Mouse (Mus musculus) MEL (cell line): ENCODE data around the gene Mtmr10. TPM values are rescaled to one million over a fixed set of nuclear protein-coding genes. Genes with fewer than 3 reads are reported as not detected.

Experiments used
- DNase-seq: peaks from one replicate; pipeline ENCODE4 v3.0.0; 2011; ENCODE audit warnings: low read depth, low spot score
- H3K27ac ChIP-seq: 2 replicates; pipeline ENCODE4 v1.5.1; 2012; ENCODE audit warnings: low read depth, mild to moderate bottlenecking, control low read depth, low read length, moderate library complexity; ENCODE audit not compliant: control insufficient read depth
- H3K27me3 ChIP-seq, 2 experiments: fragments of 150-350 bp in 1 of 2; sonication (generic) in 1 of 2; 2 replicates each; pipeline ENCODE4 v1.6.1; 2012; ENCODE audit warnings: low read length in 2 of 2, mild to moderate bottlenecking in 2 of 2, improper control_type of control experiment in 1 of 2, moderate library complexity in 1 of 2; ENCODE audit not compliant: insufficient read depth in 2 of 2, control insufficient read depth in 1 of 2
- H3K36me3 ChIP-seq, 2 experiments: 2 replicates each; pipeline ENCODE4 v1.6.1; 2012 to 2014; ENCODE audit warnings: low read length in 2 of 2, improper control_type of control experiment in 1 of 2, inconsistent platforms in 1 of 2, mild to moderate bottlenecking in 1 of 2; ENCODE audit not compliant: insufficient read depth in 2 of 2, control insufficient read depth in 1 of 2
- H3K4me1 ChIP-seq, 2 experiments: fragments of 150-350 bp in 1 of 2; sonication (generic) in 1 of 2; 2 replicates each; pipeline ENCODE4 v1.6.1; 2012; ENCODE audit warnings: low read length in 2 of 2, improper control_type of control experiment in 1 of 2, mild to moderate bottlenecking in 1 of 2; ENCODE audit not compliant: insufficient read depth in 2 of 2, control insufficient read depth in 1 of 2
- H3K4me3 ChIP-seq, 2 experiments: fragments of 150-350 bp in 1 of 2; sonication (generic) in 1 of 2; 2 replicates each; pipeline ENCODE4 v1.5.1; 2012; ENCODE audit warnings: low read depth in 2 of 2, low read length in 2 of 2, mild to moderate bottlenecking in 2 of 2, moderate library complexity in 2 of 2, control low read depth in 1 of 2, improper control_type of control experiment in 1 of 2; ENCODE audit not compliant: control insufficient read depth in 1 of 2, insufficient read depth in 1 of 2
- H3K79me2 ChIP-seq: 2 replicates; pipeline ENCODE4 v1.6.1; 2012; ENCODE audit warnings: mild to moderate bottlenecking, low read length, moderate library complexity; ENCODE audit not compliant: control insufficient read depth, poor library complexity, insufficient read depth
- H3K9ac ChIP-seq: 2 replicates; pipeline ENCODE4 v1.6.1; 2012; ENCODE audit warnings: low read depth, mild to moderate bottlenecking, control low read depth, low read length, moderate library complexity; ENCODE audit not compliant: control insufficient read depth, poor library complexity, severe bottlenecking
- H3K9me3 ChIP-seq: fragments of 150-350 bp; sonication (generic); replicated peaks from 2 replicates; pipeline ENCODE4 v1.6.1; 2012; ENCODE audit warnings: mild to moderate bottlenecking, low read length, improper control_type of control experiment, moderate library complexity; ENCODE audit not compliant: insufficient read depth
- BHLHE40 ChIP-seq: IDR thresholded peaks from 2 replicates; pipeline ENCODE4 v1.6.1; 2012; ENCODE audit warnings: low read depth, mild to moderate bottlenecking, inconsistent platforms, low read length, improper control_type of control experiment, borderline replicate concordance
- CHD1 ChIP-seq: IDR thresholded peaks from 2 replicates; pipeline ENCODE4 v1.6.1; 2012; ENCODE audit warnings: low read depth, mild to moderate bottlenecking, inconsistent platforms, low read length, improper control_type of control experiment
- CTCF ChIP-seq, 3 experiments: IDR thresholded peaks in 2 of 3; conservative IDR thresholded peaks in 1 of 3; 2 replicates each; pipeline ENCODE4 v1.5.1; 2011 to 2012; ENCODE audit warnings: low read length in 3 of 3, low read depth in 2 of 3, mild to moderate bottlenecking in 2 of 3, improper control_type of control experiment in 1 of 3, inconsistent platforms in 1 of 3, mixed read lengths in 1 of 3, moderate library complexity in 1 of 3; ENCODE audit not compliant: control insufficient read depth in 1 of 3, insufficient read depth in 1 of 3, poor library complexity in 1 of 3, severe bottlenecking in 1 of 3
- E2F4 ChIP-seq: IDR thresholded peaks from 2 replicates; pipeline ENCODE4 v1.6.1; 2011; ENCODE audit warnings: low read depth, low read length, improper control_type of control experiment, borderline replicate concordance
- EP300 ChIP-seq, 2 experiments: IDR thresholded peaks; 2 replicates each; pipeline ENCODE4 v1.6.1; 2011; ENCODE audit warnings: improper control_type of control experiment in 2 of 2, low read length in 2 of 2, low read depth in 1 of 2, mild to moderate bottlenecking in 1 of 2
- ETS1 ChIP-seq: IDR thresholded peaks from 2 replicates; pipeline ENCODE4 v1.6.1; 2012; ENCODE audit warnings: low read depth, mild to moderate bottlenecking, inconsistent platforms, low read length, improper control_type of control experiment, moderate library complexity
- GABPA ChIP-seq: IDR thresholded peaks from 2 replicates; pipeline ENCODE4 v1.6.1; 2012; ENCODE audit warnings: low read depth, mild to moderate bottlenecking, inconsistent platforms, low read length, improper control_type of control experiment, moderate library complexity
- GATA1 ChIP-seq: IDR thresholded peaks from 2 replicates; pipeline ENCODE4 v1.6.1; 2011; ENCODE audit warnings: low read depth, low read length, improper control_type of control experiment
- JUND ChIP-seq: IDR thresholded peaks from 2 replicates; pipeline ENCODE4 v1.6.1; 2011; ENCODE audit warnings: low read depth, mild to moderate bottlenecking, improper control_type of control experiment, low read length
- KAT2A ChIP-seq: conservative IDR thresholded peaks from 2 replicates; pipeline ENCODE4 v1.6.1; 2012; ENCODE audit warnings: low read depth, low read length, improper control_type of control experiment, inconsistent platforms
- MAFK ChIP-seq: IDR thresholded peaks from 2 replicates; pipeline ENCODE4 v1.6.1; 2011; ENCODE audit warnings: low read depth, mild to moderate bottlenecking, low read length, improper control_type of control experiment, borderline replicate concordance
- MAX ChIP-seq: IDR thresholded peaks from 2 replicates; pipeline ENCODE4 v1.6.1; 2011; ENCODE audit warnings: low read length, improper control_type of control experiment
- MXI1 ChIP-seq: IDR thresholded peaks from 2 replicates; pipeline ENCODE4 v1.6.1; 2011; ENCODE audit warnings: mild to moderate bottlenecking, low read depth, low read length, improper control_type of control experiment
- MYB ChIP-seq: IDR thresholded peaks from 2 replicates; pipeline ENCODE4 v1.6.1; 2011; ENCODE audit warnings: mild to moderate bottlenecking, low read depth, low read length, improper control_type of control experiment
- POLR2A ChIP-seq, 2 experiments: IDR thresholded peaks; 2 replicates each; pipeline ENCODE4 v1.6.1; 2011 to 2012; ENCODE audit warnings: low read length in 2 of 2, mild to moderate bottlenecking in 2 of 2, control low read depth in 1 of 2, improper control_type of control experiment in 1 of 2, low read depth in 1 of 2, moderate library complexity in 1 of 2; ENCODE audit not compliant: control insufficient read depth in 1 of 2, insufficient read depth in 1 of 2, poor library complexity in 1 of 2
- POLR2AphosphoS5 ChIP-seq: IDR thresholded peaks from 2 replicates; pipeline ENCODE4 v1.6.1; 2012; ENCODE audit warnings: low read depth, borderline replicate concordance, mild to moderate bottlenecking, inconsistent platforms, low read length, moderate library complexity, mixed read lengths
- RAD21 ChIP-seq: IDR thresholded peaks from 2 replicates; pipeline ENCODE4 v1.6.1; 2011; ENCODE audit warnings: mild to moderate bottlenecking, low read depth, low read length, improper control_type of control experiment
- SIN3A ChIP-seq: IDR thresholded peaks from 2 replicates; pipeline ENCODE4 v1.6.1; 2012; ENCODE audit warnings: low read length, improper control_type of control experiment, inconsistent platforms
- SMC3 ChIP-seq: IDR thresholded peaks from 2 replicates; pipeline ENCODE4 v1.6.1; 2011; ENCODE audit warnings: low read depth, low read length, improper control_type of control experiment
- TAL1 ChIP-seq: IDR thresholded peaks from 2 replicates; pipeline ENCODE4 v1.6.1; 2012; ENCODE audit warnings: mild to moderate bottlenecking, inconsistent platforms, low read length, moderate library complexity, mixed read lengths
- TBP ChIP-seq: IDR thresholded peaks from 2 replicates; pipeline ENCODE4 v1.8.0; 2011; ENCODE audit warnings: low read depth, low read length, improper control_type of control experiment
- TCF12 ChIP-seq: IDR thresholded peaks from 2 replicates; pipeline ENCODE4 v1.6.1; 2014; ENCODE audit warnings: low read depth, mild to moderate bottlenecking, inconsistent platforms, low read length, improper control_type of control experiment, moderate library complexity
- UBTF ChIP-seq: IDR thresholded peaks from 2 replicates; pipeline ENCODE4 v1.6.1; 2012; ENCODE audit warnings: low read depth, mild to moderate bottlenecking, inconsistent platforms, low read length, improper control_type of control experiment, moderate library complexity, borderline replicate concordance; ENCODE audit not compliant: insufficient read depth
- ZC3H11A ChIP-seq: IDR thresholded peaks from 2 replicates; pipeline ENCODE4 v1.6.1; 2012; ENCODE audit warnings: low read depth, mild to moderate bottlenecking, inconsistent platforms, low read length, improper control_type of control experiment
- ZKSCAN1 ChIP-seq: IDR thresholded peaks from 2 replicates; pipeline ENCODE4 v1.6.1; 2012; ENCODE audit warnings: low read depth, mild to moderate bottlenecking, inconsistent platforms, low read length, improper control_type of control experiment, moderate library complexity
- ZNF384 ChIP-seq: IDR thresholded peaks from 2 replicates; pipeline ENCODE4 v1.6.1; 2012; ENCODE audit warnings: low read depth, mild to moderate bottlenecking, inconsistent platforms, low read length, improper control_type of control experiment
- polyA plus RNA-seq, 2 experiments: library from polyadenylated mRNA; stranded (reverse) in 1 of 2; unstranded in 1 of 2; fragments of >175 nt in 1 of 2; fragments of >200 nt in 1 of 2; gene quantifications; 2 replicates each; pipeline versions ENCODE4 v1.2.1 to v1.2.4; 2012; ENCODE audit warnings: low replicate concordance in 2 of 2, low read depth in 1 of 2; ENCODE audit not compliant: insufficient read length in 2 of 2, insufficient read depth in 1 of 2, missing spikeins in 1 of 2
- total RNA-seq: library from RNA; depleted of rRNA; stranded (reverse); fragments of 300-350 nt; gene quantifications from 2 replicates; pipeline ENCODE4 v1.2.3, GENCODE M21; 2012

Mtmr10 gene
- total and polyA plus RNA-seq, 3 experiments, result 1.7 to 2.4 TPM; not detected in 1

DNA sequence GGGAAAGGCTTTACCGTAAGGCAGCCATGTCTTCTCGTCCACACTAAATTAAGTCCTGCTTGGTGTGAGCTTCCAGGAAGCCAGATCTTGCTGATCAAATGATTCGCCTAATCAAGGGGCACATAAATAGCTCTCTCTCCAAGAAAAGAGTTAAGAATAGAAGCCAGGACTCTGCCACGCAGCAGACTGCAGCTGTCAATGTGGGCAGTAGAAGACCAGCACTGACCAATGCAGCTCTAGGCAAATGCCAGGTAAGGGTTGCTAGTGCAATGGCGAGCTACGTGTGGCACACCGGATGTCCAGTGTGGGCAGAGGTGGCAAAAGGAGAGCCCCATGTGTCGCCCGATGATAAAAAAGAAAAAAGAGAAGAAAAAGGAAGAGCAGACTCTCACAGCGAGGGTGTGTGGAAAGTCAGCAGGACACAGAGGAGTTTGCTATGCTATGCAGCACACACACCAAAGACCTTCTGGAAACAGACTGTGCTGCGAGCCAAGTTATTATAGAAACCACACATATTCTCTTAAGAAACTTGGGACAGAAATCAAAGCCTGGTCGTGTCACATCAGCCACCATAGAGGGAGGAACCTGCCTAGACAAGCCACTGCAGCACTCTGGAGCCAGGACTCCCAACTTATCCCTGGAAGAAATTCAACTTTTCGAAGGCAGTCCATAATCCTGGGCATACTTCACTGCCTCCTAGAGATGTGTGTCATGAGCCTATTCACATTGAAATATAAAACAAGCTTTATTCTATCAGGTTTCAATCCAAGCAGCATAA, 21.8 kb upstream of the Mtmr10 start:
- Histone ChIP-seq H3K36me3 (no peaks in the 10 kb centered on the region), H3K9ac (no peak overlapping the region), H3K4me1 (no peaks in the 10 kb centered on the region), H3K9me3 (no peaks in the 10 kb centered on the region), H3K27me3 (no peaks in the 10 kb centered on the region; a peak in 1 of 4 replicates), H3K4me3 (no peak overlapping the region), H3K79me2 (no peaks in the 10 kb centered on the region), H3K27ac (no peak overlapping the region)
- DNase-seq, result no peak
- TF ChIP-seq POLR2A (IDR thresholded peaks at IDR 0.05; ENCODE audit: control insufficient read depth in 1 of 2, insufficient read depth in 1 of 2, low read depth in 1 of 2, low read length in 2 of 2, poor library complexity in 1 of 2) (no peak), SIN3A (no peak), EP300 (IDR thresholded peaks at IDR 0.05; ENCODE audit: low read depth in 1 of 2, low read length in 2 of 2) (no peak), JUND (no peak), ZKSCAN1 (no peak), BHLHE40 (no peak), ZC3H11A (no peak), TAL1 (no peak), ETS1 (no peak), CTCF (IDR thresholded peaks at IDR 0.05 in 2 of 3, conservative IDR thresholded peaks at IDR 0.05 in 1 of 3; ENCODE audit: control insufficient read depth in 1 of 3, insufficient read depth in 1 of 3, low read depth in 2 of 3, low read length in 3 of 3, poor library complexity in 1 of 3, severe bottlenecking in 1 of 3) (no peak), TCF12 (no peak), MAFK (no peak), GABPA (no peak), SMC3 (no peak)

DNA sequence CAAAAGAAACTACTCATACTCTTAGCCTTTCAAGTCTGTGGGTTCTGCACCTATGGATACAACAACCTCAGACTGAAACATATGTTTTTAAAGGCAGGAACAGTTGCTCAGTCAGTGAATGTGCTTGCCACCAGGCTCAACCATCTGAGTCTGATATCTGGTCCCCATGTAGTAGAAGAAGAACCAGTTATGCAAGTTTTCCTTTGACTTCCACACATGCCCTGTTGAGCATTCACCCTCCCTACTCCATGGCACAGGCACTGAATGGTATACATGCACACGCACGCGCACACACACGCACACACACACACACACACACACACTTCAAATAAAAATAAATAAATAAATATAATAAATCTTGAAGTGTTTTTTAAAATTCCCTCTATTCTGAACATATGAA, 20.9 kb upstream of the Mtmr10 start:
- no peak for DNase-seq
- no peaks in the 10 kb centered on the region; a peak in 1 of 4 replicates for H3K27me3 ChIP-seq
- TF ChIP-seq MXI1, result no peak
- no peak for TF ChIP-seq GATA1
- no peak for TF ChIP-seq POLR2AphosphoS5
- TF ChIP-seq MYB, result no peak
- TF ChIP-seq MAX, result no peak
- TF ChIP-seq TBP, result no peak
- no peak for TF ChIP-seq KAT2A
- no peak for TF ChIP-seq RAD21
- no peak for TF ChIP-seq CHD1
- no peak for TF ChIP-seq UBTF
- no peak for TF ChIP-seq BHLHE40
- TF ChIP-seq E2F4, result no peak
- no peak for TF ChIP-seq ZNF384
- no peak overlapping the region for H3K4me3 ChIP-seq
- no peak overlapping the region for H3K27ac ChIP-seq
- H3K79me2 ChIP-seq, result no peaks in the 10 kb centered on the region
- no peaks in the 10 kb centered on the region for H3K4me1 ChIP-seq
- H3K36me3 ChIP-seq, result no peaks in the 10 kb centered on the region
- H3K9me3 ChIP-seq, result no peaks in the 10 kb centered on the region
- no peak overlapping the region for H3K9ac ChIP-seq
